Mouse (Mus musculus) erythroblast, embryonic 14.5 days (primary cell): Measurements from ENCODE around the gene H2-Q4.

Source experiments
- GATA1 ChIP-seq: IDR thresholded peaks from 2 replicates; pipeline ENCODE4 v1.6.1; 2012; ENCODE audit warnings: low read length, inconsistent platforms, mixed read lengths
- TAL1 ChIP-seq: IDR thresholded peaks from 3 replicates; pipeline ENCODE4 v1.6.1; 2012; ENCODE audit warnings: low read length, inconsistent platforms, mixed read lengths

DNA sequence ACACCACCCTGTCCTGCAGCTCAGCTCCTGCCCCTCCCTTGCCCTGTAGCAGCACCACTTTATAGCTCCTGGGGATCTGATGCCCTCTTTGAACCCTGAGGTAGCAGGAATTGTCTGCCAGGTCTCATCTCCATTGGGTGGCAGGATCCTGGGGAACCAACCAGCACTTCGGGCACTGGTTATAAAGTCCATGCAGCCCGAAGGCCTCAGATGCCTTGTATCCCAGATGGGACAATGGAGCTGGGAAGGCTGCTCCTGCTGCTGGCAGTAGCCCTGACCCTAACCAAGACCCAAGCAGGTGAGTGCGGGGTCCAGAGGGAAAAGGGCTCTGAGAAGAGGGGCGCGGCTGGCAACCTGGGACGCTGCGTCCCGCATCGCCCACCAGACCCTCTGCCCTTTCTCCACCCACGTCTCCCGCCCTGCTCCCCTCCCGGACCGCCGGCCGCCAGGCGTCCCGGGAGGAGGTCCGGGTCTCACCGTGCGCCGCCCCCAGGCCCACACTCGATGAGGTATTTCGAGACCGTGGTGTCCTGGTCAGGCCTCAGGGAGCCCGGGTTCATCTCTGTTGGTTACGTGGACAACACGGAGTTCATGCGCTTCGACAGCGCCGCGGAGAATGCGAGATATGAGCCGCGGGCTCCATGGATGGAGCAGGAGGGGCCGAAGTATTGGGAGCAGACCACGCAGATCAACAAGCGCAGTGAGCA is 20.5 kb upstream of the H2-Q4 start:
- TF ChIP-seq GATA1 (no peak), TAL1 (no peak)
